Mouse (Mus musculus) CH12.LX (cell line): Measurements from ENCODE around the gene Qk.

ENCODE experiments used
- CTCF ChIP-seq, 2 experiments: IDR thresholded peaks in 1 of 2; conservative IDR thresholded peaks in 1 of 2; 2 replicates each; pipeline ENCODE4 v1.5.1; 2011 to 2012; ENCODE audit warnings: low read depth in 2 of 2, low read length in 2 of 2, improper control_type of control experiment in 1 of 2, inconsistent platforms in 1 of 2, mild to moderate bottlenecking in 1 of 2, moderate library complexity in 1 of 2
- EP300 ChIP-seq: IDR thresholded peaks from 2 replicates; pipeline ENCODE4 v1.6.1; 2011; ENCODE audit warnings: low read length, improper control_type of control experiment
- ZKSCAN1 ChIP-seq: IDR thresholded peaks from 2 replicates; pipeline ENCODE4 v1.6.1; 2012; ENCODE audit warnings: low read depth, inconsistent platforms, low read length, improper control_type of control experiment, borderline replicate concordance

DNA sequence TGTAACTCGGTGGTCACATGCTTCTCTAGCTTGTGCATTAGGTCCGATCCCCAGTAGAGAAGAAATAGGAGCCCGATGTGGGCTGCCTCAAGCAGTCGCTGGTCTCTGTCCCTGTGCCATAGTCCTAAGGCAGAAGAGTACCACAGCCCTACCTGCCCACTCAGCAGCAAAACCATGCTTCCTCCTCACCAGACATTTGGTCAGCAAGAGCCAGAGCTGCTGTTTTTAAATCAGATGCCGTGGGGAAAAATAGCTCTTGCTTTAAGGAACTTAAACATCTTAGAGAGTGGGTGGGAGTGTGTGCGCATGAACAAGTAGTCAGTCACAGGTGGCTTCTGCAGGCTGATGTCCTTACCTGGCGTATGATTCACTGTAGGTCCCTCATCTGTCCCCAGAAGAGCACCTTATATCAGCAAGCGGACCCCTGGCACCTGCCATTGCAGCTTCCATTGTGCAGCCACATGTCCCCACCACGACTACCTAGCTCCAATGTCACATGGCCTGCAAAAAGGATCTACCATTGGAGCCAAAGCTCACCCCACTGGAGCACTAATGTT is 9.0 kb upstream of the Qk start:
- TF ChIP-seq EP300 (no peak), ZKSCAN1 (no peak), CTCF (conservative IDR thresholded peaks at IDR 0.05 in 1 of 2, IDR thresholded peaks at IDR 0.05 in 1 of 2; ENCODE audit: low read depth in 2 of 2, low read length in 2 of 2) (no peak)
